Mouse (Mus musculus): ENCODE data around the gene Rala. TPM values are rescaled to one million over a fixed set of nuclear protein-coding genes. Genes with fewer than 3 reads are reported as not detected.

Rala gene
- polyA plus RNA-seq, 1 experiment from 2014 or later = 206 TPM

Other genes with a start within 250 kb of the Rala start
- gene Mplkip, start 249.0 kb downstream of the Rala start, polyA plus RNA-seq (2015; fragmentation: Nextera tagmentation; extraction: Ambion mirVana) = 46.4 and 47.4 TPM in 2 replicates
- 3.4 and 3.5 TPM in 2 replicates for gene Sugct, start 248.7 kb downstream of the Rala start, polyA plus RNA-seq (2015; fragmentation: Nextera tagmentation; extraction: Ambion mirVana)
- 18.4 and 20.8 TPM in 2 replicates for gene Cdk13, start 139.1 kb downstream of the Rala start, polyA plus RNA-seq (2015; fragmentation: Nextera tagmentation; extraction: Ambion mirVana)
- 100 and 102 TPM in 2 replicates for gene Yae1d1, start 49.1 kb upstream of the Rala start, polyA plus RNA-seq (2015; fragmentation: Nextera tagmentation; extraction: Ambion mirVana)